Mouse (Mus musculus) heart, embryonic 12.5 days (tissue): ENCODE results near the gene Prox2. TPM values are rescaled to one million over a fixed set of nuclear protein-coding genes. Genes with fewer than 3 reads are reported as not detected.

Source experiments
- ATAC-seq: fragments of 200-750 bp; cut with Nextera tagmentation; 2 replicates; pipeline ENCODE4 v1.8.0; 2017; ENCODE audit warnings: moderate TSS enrichment, moderate library complexity; ENCODE audit not compliant: insufficient number of reproducible peaks, low FRiP score
- H3K27ac ChIP-seq: fragments of 300-500 bp; sonication (generic); 2 replicates; pipeline ENCODE4 v1.5.1; 2016; ENCODE audit warnings: mild to moderate bottlenecking, moderate library complexity; ENCODE audit not compliant: poor library complexity, severe bottlenecking
- H3K27me3 ChIP-seq: fragments of 300-500 bp; sonication (generic); replicated peaks from 2 replicates; pipeline ENCODE4 v1.6.1; 2016; ENCODE audit warnings: mild to moderate bottlenecking, moderate library complexity
- H3K36me3 ChIP-seq: fragments of 300-500 bp; sonication (generic); 2 replicates; pipeline ENCODE4 v1.6.1; 2016; ENCODE audit warnings: mild to moderate bottlenecking, moderate library complexity
- H3K4me1 ChIP-seq: fragments of 300-500 bp; sonication (generic); replicated peaks from 2 replicates; pipeline ENCODE4 v1.6.1; 2016; ENCODE audit warnings: mild to moderate bottlenecking
- H3K4me2 ChIP-seq: fragments of 300-500 bp; sonication (generic); 2 replicates; pipeline ENCODE4 v1.6.1; 2016; ENCODE audit warnings: mild to moderate bottlenecking, moderate library complexity
- H3K4me3 ChIP-seq: fragments of 300-500 bp; sonication (generic); 2 replicates; pipeline ENCODE4 v1.5.1; 2016; ENCODE audit warnings: mild to moderate bottlenecking
- H3K9ac ChIP-seq: fragments of 300-500 bp; sonication (generic); 2 replicates; pipeline ENCODE4 v1.6.1; 2016; ENCODE audit warnings: mild to moderate bottlenecking, moderate library complexity
- H3K9me3 ChIP-seq: fragments of 300-500 bp; sonication (generic); replicated peaks from 2 replicates; pipeline ENCODE4 v1.6.1; 2016; ENCODE audit warnings: mild to moderate bottlenecking, moderate library complexity
- WGBS: fragments of 180-500 bp; shearing (Covaris S2); methylation state at CpG from one replicate; pipeline ENCODE4 v1.1.7; 2016; 5-methylcytosine and 5-hydroxymethylcytosine counted together
- polyA plus RNA-seq: library from polyadenylated mRNA; unstranded; fragments of >200 nt; fragmentation: Nextera tagmentation; extraction: Ambion mirVana; gene quantifications from 2 replicates; pipeline ENCODE4 v1.2.1, GENCODE M21; 2016

Prox2 gene
- 1.1 and 2.8 TPM in 2 replicates for polyA plus RNA-seq

DNA sequence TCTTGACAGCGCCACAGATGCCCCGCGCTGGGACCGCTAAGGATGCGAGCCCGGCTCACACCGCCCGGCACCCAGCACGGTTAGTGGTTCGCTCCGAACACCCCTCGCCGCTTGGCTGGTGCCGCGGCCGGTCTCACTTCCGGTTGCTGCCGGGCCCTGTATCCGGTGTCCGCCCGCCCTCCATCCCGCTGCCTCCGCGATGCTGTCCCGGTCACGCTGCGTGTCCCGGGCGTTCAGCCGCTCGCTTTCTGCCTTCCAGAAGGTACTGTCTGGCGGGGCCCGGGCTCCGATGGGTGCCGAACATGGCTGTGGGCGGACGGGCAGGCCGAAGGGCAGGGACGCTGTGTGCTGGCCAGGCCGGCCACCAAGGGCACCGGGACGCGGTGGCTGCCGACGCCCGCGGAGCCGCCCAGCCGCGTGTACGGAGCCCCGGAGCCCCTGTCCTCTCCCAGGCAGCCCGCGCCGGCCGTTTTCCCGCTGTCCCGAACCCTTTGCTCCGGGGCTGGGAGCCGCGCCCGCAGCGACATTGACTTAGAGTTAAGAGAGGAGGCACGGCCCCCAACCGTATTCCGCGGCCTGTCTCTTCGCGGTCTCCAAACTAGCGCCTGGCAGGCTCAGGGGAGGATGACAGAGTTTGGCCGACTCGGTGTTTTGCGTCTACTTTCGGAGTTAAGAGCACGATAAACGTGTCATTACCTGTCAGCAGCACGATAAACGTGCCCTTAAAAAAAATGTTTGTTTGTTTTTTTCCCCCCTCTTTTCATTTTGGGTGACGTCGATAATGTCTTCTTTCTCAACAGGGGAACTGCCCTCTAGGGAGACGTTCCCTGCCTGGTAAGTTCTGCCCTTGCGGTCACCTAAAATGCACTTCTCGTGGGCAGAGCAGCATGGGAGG is at the start of gene Prox2, which contains the start of gene Dlst:
Gene Prox2, minus strand, starts transcription at position 62 of the 895 bp plus-strand sequence.
Gene Dlst, plus strand, starts transcription at position 136 of the 895 bp plus-strand sequence.
- Histone ChIP-seq H3K36me3 (peaks cover 14% of the 10 kb centered on the region), H3K9ac (peak within 1 kb of the TSS; percentile 92), H3K4me1 (peaks cover 48% of the 10 kb centered on the region), H3K4me3 (peak within 1 kb of the TSS; percentile 78), H3K27me3 (no peaks in the 10 kb centered on the region), H3K27ac (peak within 1 kb of the TSS; percentile 82), H3K9me3 (no peaks in the 10 kb centered on the region), H3K4me2 (peak within 1 kb of the TSS; percentile 90)
- under 1% methylated on average over 83 of the region's 83 CpGs for WGBS
- peak; percentile 93 for ATAC-seq

DNA sequence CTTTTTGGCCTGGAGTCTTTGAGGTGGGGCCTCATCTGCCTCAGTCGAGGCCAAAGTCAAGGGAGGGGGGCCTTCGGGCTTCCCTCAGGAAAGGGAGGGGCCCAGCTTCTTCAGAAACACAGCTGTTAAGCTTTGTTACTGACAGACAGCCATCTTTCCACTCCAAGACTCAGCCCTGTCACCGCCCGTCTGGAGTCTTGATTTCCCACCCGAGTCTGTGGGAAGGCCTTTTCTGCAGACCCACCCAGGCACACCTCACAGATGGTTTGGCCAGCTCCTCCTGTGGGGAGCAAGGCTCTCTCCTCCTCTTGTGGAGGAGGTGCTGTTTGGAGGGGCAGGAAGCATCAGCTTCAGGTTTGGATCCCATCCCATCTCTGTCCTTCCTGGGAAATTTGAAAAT is 49.0 kb upstream of the Prox2 start:
- Histone ChIP-seq H3K36me3 (no peaks in the 10 kb centered on the region), H3K4me1 (peaks cover 7% of the 10 kb centered on the region; the same call in 1 of the 2 replicates), H3K27ac (no peak overlapping the region), H3K27me3 (no peaks in the 10 kb centered on the region; the same call in 1 of the 2 replicates), H3K9me3 (no peaks in the 10 kb centered on the region), H3K4me2 (no peak overlapping the region), H3K4me3 (no peak overlapping the region), H3K9ac (no peak overlapping the region)
- WGBS: 64% methylated on average over 5 of the region's 5 CpGs
- ATAC-seq: 0 out of 2 replicates have a peak, but pooled peaks have one; percentile 36

DNA sequence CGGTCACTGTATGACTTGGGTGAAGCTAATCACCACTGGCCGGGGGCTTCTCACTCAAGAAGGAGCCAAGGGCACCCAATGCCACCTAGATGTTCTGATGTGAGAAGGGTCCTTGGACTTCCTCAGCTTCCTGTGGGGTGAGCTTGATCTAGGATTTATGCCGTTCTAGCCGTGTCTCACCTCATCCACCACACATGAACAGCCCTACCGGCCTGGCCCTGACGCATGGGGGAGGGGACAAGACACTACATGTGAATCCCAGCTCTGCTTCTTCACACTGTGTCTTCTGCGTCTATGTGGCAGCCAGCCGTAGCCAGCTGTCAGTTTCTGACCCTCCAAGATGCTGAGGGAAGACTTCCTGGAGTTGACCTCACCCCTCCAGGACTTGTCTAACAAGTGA is 48.2 kb upstream of the Prox2 start:
- 85% methylated on average over 8 of the region's 8 CpGs for WGBS
- no peak overlapping the region for H3K27ac ChIP-seq
- H3K9me3 ChIP-seq: 0 out of 2 replicates have a peak, but pooled peaks cover 3% of the 10 kb centered on the region
- no peak for ATAC-seq
- H3K27me3 ChIP-seq: no peaks in the 10 kb centered on the region; the same call in 1 of the 2 replicates
- peaks cover 7% of the 10 kb centered on the region; the same call in 1 of the 2 replicates for H3K4me1 ChIP-seq
- no peak overlapping the region for H3K4me3 ChIP-seq
- H3K9ac ChIP-seq: no peak overlapping the region
- H3K36me3 ChIP-seq: no peaks in the 10 kb centered on the region
- no peak overlapping the region for H3K4me2 ChIP-seq

DNA sequence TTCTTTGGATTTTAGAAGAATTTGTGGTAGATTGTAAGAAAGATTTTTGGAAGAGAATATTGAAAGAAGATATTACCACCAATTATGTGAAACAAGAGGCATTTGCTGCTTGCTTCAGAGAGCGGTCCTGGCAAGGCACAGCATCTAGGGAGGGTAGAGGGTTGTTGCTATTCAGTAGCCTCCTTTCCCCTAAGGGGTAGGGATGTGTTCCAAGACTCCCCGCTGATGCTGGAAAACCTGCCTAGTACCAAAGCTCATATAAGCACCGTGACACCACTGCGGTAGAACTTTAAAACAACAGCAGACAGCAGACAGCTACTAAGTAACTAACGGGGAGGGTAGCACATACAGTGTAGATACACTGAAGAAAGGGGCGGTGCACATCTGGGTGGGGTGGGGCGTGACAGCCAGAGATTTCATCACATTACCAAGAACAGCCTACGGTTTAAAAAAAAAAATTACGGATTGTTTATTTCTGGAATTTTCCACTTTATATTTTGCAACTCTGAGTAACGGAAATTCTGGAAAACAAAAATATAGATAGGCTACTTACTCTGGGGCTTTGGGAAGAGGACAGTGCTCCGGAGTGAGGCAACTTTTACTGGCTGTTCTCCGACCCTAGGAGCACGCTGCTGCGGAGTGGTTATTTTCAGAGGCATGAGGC is 47.4 kb upstream of the Prox2 start:
- H3K36me3 ChIP-seq: no peaks in the 10 kb centered on the region
- H3K4me2 ChIP-seq: no peak overlapping the region
- WGBS: 81% methylated on average over 14 of the region's 14 CpGs
- no peak for ATAC-seq
- H3K9me3 ChIP-seq: 0 out of 2 replicates have a peak, but pooled peaks cover 3% of the 10 kb centered on the region
- H3K27ac ChIP-seq: no peak overlapping the region
- H3K27me3 ChIP-seq: no peaks in the 10 kb centered on the region; the same call in 1 of the 2 replicates
- H3K4me3 ChIP-seq: no peak overlapping the region
- peaks cover 7% of the 10 kb centered on the region; the same call in 1 of the 2 replicates for H3K4me1 ChIP-seq
- H3K9ac ChIP-seq: no peak overlapping the region

DNA sequence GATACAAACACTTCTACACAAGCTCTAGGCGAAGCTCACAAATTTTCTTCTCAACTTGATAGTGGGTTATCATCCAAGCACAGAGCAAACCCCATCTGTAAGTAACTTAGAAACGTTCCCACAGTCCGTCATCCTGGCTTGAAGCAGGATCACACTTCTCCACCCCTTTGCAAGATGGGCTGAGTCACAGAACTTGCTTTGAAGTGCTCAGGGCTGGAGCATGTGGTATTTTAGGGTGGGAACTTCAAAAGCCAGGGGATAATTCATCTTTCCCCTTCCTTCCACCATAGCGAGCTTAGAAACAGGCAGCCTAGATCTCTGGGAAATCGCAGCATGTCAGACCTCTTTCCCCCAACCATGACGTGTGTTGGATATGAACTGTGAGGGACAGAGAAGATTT is 45.8 kb upstream of the Prox2 start:
- H3K4me1 ChIP-seq: peaks cover 7% of the 10 kb centered on the region; the same call in 1 of the 2 replicates
- no peak overlapping the region for H3K4me3 ChIP-seq
- 0 out of 2 replicates have a peak, but pooled peaks cover 3% of the 10 kb centered on the region for H3K9me3 ChIP-seq
- no peak overlapping the region for H3K27ac ChIP-seq
- no peak overlapping the region for H3K4me2 ChIP-seq
- H3K27me3 ChIP-seq: peaks cover 5% of the 10 kb centered on the region
- WGBS: 19% methylated on average over 6 of the region's 6 CpGs
- ATAC-seq: no peak
- H3K9ac ChIP-seq: no peak overlapping the region
- H3K36me3 ChIP-seq: no peaks in the 10 kb centered on the region

DNA sequence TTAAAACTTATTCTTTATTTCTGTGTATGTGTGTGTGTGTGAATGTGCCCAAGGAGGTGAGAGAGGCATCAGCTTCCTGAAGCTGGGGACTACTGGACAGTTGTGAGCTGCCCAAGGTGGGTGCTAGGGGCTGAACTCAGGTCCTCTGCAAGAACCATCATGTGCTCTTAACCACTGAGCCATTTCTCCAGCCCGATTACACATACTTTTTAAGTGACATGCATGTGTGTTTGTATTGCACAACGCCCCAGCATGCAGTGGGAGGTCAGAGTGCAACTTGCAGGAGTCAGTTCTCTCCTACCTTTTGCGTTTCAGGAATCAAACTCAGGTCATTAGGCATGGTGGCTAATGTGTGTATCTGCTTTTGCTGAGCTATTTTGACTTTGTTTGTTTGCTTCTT is 42.5 kb upstream of the Prox2 start:
- Histone ChIP-seq H3K4me1 (peaks cover 18% of the 10 kb centered on the region), H3K4me2 (no peak overlapping the region), H3K36me3 (no peaks in the 10 kb centered on the region), H3K27me3 (peaks cover 20% of the 10 kb centered on the region), H3K27ac (no peak overlapping the region), H3K9ac (no peak overlapping the region), H3K9me3 (0 out of 2 replicates have a peak, but pooled peaks cover 3% of the 10 kb centered on the region), H3K4me3 (no peak overlapping the region)
- WGBS: 73% methylated on average over 3 of the region's 3 CpGs
- no peak for ATAC-seq

DNA sequence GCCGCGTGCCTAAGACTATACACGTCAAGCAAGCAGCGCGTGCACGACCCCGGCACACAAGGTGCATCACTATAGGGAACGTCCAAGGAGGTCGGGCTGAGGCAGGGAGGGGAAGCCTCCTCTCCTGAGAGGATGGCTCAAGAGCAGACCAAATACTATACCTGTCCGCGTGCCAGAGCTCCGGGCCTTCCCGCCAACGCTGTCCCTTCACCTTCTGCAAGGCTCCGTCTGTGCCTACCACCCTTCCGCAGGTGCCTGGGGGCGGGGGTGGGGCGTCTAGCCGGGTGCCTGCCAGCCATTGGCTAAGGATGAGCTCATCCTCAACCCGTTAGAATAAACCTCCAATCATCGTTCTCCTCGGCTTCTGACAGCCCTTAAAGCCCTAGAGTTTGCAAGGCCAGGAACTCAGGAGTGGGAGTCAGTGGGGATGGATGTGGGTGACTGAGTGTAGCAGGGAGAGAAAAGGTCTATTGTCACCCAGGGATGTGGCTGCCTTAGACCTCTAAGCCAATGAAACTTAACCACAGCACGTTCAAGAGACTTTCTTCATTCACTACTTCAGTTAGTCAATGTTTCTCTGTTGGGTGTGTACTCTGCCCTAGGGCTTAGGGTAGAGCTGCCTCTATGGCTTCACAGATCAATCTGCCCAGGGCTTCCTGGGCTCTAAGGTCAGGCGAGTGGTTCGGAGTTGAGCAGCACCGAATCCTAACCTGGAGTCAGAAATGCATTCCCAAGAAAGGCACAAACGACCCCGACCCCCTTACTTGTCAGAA is 40.6 kb upstream of the Prox2 start, which contains the start of gene Rps6kl1:
Gene Rps6kl1, minus strand, starts transcription at position 263 of the 773 bp plus-strand sequence.
- 13% methylated on average over 28 of the region's 28 CpGs for WGBS
- ATAC-seq: peak; percentile 64
- H3K27ac ChIP-seq: no peak within 1 kb of the TSS
- H3K4me3 ChIP-seq: peak within 1 kb of the TSS; percentile 37
- peaks cover 22% of the 10 kb centered on the region for H3K4me1 ChIP-seq
- 0 out of 2 replicates have a peak, but pooled peaks cover 3% of the 10 kb centered on the region for H3K9me3 ChIP-seq
- H3K9ac ChIP-seq: peak within 1 kb of the TSS; percentile 7; the same call in 1 of the 2 replicates
- peak within 1 kb of the TSS; percentile 68 for H3K4me2 ChIP-seq
- peaks cover 20% of the 10 kb centered on the region for H3K27me3 ChIP-seq
- H3K36me3 ChIP-seq: no peaks in the 10 kb centered on the region

DNA sequence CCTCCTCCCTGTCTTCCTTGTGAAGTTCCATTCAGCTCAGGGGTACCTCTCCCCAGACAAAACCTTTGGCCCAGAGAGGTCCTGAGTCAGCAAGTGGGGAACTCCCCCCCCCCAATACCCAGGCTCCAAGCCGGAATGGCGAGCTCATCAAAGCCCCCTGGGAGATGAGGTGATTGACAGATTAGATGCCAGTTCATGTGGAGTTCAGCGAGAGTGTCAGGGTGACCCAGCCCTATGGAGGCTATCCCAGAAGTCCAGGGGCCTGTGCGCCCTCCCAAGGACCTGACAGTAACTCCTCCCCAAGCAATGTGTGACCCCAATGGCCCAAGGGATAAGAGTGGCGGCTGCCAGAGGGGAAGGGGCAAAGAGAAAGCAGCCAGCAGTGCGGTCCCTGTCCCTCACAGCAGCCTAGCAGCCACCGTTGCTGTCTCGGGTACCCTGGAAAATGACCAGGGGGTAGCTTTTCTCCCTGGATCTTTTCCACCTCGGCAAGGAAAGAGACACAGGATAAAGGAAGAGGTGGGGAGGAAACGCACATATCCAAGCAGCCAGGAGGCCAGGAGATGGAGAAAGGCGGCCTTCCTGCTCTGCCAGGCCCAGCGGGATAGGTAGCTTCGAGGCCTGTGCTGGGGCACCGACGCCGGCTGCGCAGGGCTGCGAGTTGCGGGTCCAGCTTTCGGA is 39.9 kb upstream of the Prox2 start:
- H3K9ac ChIP-seq: peak overlapping the region; percentile 7; the same call in 1 of the 2 replicates

DNA sequence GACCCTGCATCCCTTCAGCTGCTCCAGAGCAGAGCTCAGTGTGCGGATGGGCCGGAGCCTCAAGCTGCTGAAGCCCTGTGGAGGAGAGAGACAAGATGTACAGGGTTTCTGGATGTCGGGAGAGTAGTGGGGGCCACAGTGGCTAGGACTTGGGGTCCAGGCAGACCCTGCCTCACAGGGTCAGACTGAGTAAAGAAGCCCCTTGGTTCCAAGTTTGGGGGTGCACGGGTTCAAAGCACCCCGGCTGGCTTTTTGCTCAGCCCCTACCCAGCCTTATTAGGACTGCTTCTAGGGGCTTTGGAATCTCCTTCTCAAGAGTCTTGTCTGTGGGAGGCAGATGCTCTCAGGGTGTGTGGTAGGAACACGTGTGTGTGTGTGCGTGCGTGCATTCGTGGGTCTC is 36.3 kb upstream of the Prox2 start:
- Histone ChIP-seq H3K4me2 (peak overlapping the region; percentile 7), H3K36me3 (no peaks in the 10 kb centered on the region), H3K4me1 (peaks cover 31% of the 10 kb centered on the region), H3K27me3 (peaks cover 22% of the 10 kb centered on the region), H3K9me3 (no peaks in the 10 kb centered on the region), H3K9ac (no peak overlapping the region), H3K4me3 (no peak overlapping the region), H3K27ac (no peak overlapping the region)
- no peak for ATAC-seq
- WGBS: 70% methylated on average over 9 of the region's 9 CpGs

More for the DNA sequence above, 39.9 kb upstream of the Prox2 start:
- H3K9me3 ChIP-seq: 0 out of 2 replicates have a peak, but pooled peaks cover 3% of the 10 kb centered on the region
- 9% methylated on average over 20 of the region's 20 CpGs for WGBS
- ATAC-seq: peak; percentile 44
- H3K36me3 ChIP-seq: no peaks in the 10 kb centered on the region
- H3K27me3 ChIP-seq: peaks cover 20% of the 10 kb centered on the region
- H3K4me2 ChIP-seq: peak overlapping the region; percentile 68
- peaks cover 26% of the 10 kb centered on the region for H3K4me1 ChIP-seq
- H3K4me3 ChIP-seq: peak overlapping the region; percentile 37
- no peak overlapping the region for H3K27ac ChIP-seq

DNA sequence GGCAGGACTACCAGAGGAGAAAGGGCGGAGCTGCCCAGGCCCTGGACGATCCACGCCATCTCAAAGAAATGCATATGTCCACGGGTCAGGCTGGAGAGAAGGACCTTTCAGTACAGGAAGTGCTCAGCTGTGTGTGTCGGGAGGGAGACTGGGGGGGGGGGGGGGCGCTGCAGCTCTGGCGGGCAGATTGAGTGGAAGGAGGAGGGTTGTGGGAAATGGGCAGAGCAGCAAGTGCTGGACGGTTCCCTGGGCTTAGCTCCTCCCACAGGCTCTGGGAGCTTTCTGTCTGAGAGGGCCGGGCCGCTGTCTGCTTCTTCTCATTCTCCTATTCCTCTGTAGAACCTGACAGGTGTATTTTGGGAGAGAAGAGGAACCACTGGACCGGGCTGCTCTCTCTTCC is 35.8 kb upstream of the Prox2 start:
- H3K27ac ChIP-seq: no peak overlapping the region
- no peaks in the 10 kb centered on the region for H3K36me3 ChIP-seq
- H3K9me3 ChIP-seq: no peaks in the 10 kb centered on the region
- H3K4me2 ChIP-seq: peak overlapping the region; percentile 7
- peaks cover 31% of the 10 kb centered on the region for H3K4me1 ChIP-seq
- no peak for ATAC-seq
- H3K27me3 ChIP-seq: peaks cover 22% of the 10 kb centered on the region
- 23% methylated on average over 10 of the region's 11 CpGs for WGBS
- no peak overlapping the region for H3K9ac ChIP-seq
- H3K4me3 ChIP-seq: no peak overlapping the region
